ENCODE assay signal across 32 mouse cellular contexts in genomic region chr1:40030976-40031356, GRCm38 (mm10). TPM values are rescaled to one million over a fixed set of nuclear protein-coding genes. Genes with fewer than 3 reads are reported as not detected.
"Had no signal": no experiment of that assay in that cellular context is flagged by ENCODE, and none has a peak within 500 bp of the region (broad histone marks: within the 10 kb centered on the region; RNA-seq: fewer than 3 reads in every experiment).

No protein-coding gene starts in this region.

- DNase-seq: left cerebral cortex, postnatal 4 days; liver, embryonic 13.5 days; liver, postnatal 0 days; lung, adult 18-20 months; lung, adult 2 months; lung, embryonic 14.5 days; lung, postnatal 10 days; lung, postnatal 14 days; lung, postnatal 36 days; lung, postnatal 4 days; midbrain, embryonic 14.5 days had no signal

- H3K4me3 ChIP-seq: left cerebral cortex, adult 2 months; limb, embryonic 10.5 days; limb, embryonic 12.5 days; limb, embryonic 13.5 days; limb, embryonic 15.5 days; liver, embryonic 12.5 days; liver, embryonic 13.5 days; liver, embryonic 15.5 days; lung, embryonic 15.5 days; megakaryocyte, embryonic 14.5 days; midbrain, embryonic 10.5 days; midbrain, embryonic 12.5 days; midbrain, embryonic 13.5 days; midbrain, embryonic 15.5 days; neural tube, embryonic 12.5 days had no signal

- H3K36me3 ChIP-seq: liver, embryonic 15.5 days had no signal

- H3K4me2 ChIP-seq: limb, embryonic 12.5 days; limb, embryonic 13.5 days; limb, embryonic 15.5 days; liver, embryonic 11.5 days; liver, embryonic 12.5 days; liver, embryonic 13.5 days; liver, embryonic 15.5 days; lung, embryonic 14.5 days; lung, embryonic 15.5 days; midbrain, embryonic 11.5 days; midbrain, embryonic 12.5 days; midbrain, embryonic 13.5 days; midbrain, embryonic 15.5 days; neural tube, embryonic 12.5 days had no signal

- H3K27me3 ChIP-seq: limb, embryonic 12.5 days; limb, embryonic 13.5 days; limb, embryonic 15.5 days; liver, embryonic 12.5 days; liver, embryonic 13.5 days; liver, embryonic 15.5 days; lung, embryonic 15.5 days; midbrain, embryonic 12.5 days; midbrain, embryonic 13.5 days; midbrain, embryonic 15.5 days; neural tube, embryonic 12.5 days had no signal

RNA-seq across cellular contexts. Expression of gene Il1r2, which starts 42.9 kb away (rescaled TPM):
- total RNA-seq: left cerebral cortex, adult 2 months; left cerebral cortex, postnatal 25 days; left cerebral cortex, postnatal 36 days; liver, adult 2 months; midbrain, postnatal 0 days had no signal
- polyA plus RNA-seq: midbrain, embryonic 12.5 days; neural tube, embryonic 11.5 days had no signal
